Mouse (Mus musculus): ENCODE data around the gene Pth2. TPM values are rescaled to one million over a fixed set of nuclear protein-coding genes. Genes with fewer than 3 reads are reported as not detected.
A peak's percentile ranks its signal among the peaks of the same experiment; 100 is the strongest.
"Not testable (repeated sequence)": the region's sequence is repeated elsewhere in the genome, so short reads cannot be mapped to it uniquely, and the experiment has no call there.

Pth2 gene
- polyA plus RNA-seq, 1 experiment from 2014 or later = not detected

- Histone ChIP-seq H3K4me3 (ENCODE audit: low read depth, low read length) (no peak overlapping the region), H3K27me3 (ENCODE audit: control insufficient read depth, insufficient read depth, low read length) (peaks cover 67% of the 10 kb centered on the region), H3K36me3 (ENCODE audit: control insufficient read depth, insufficient read depth, low read length) (no peaks in the 10 kb centered on the region), H3K4me2 (ENCODE audit: low read depth, severe bottlenecking) (no peak overlapping the region), H3K27ac (replicated peaks; ENCODE audit: low read depth, low read length) (no peak overlapping the region), H3K4me1 (ENCODE audit: control insufficient read depth, insufficient read depth, low read length) (0 out of 2 replicates have a peak, but pooled peaks cover 3% of the 10 kb centered on the region), H3K9ac (ENCODE audit: low read length) (no peak overlapping the region), H3K9me3 (ENCODE audit: control insufficient read depth, low read length) (peaks cover 17% of the 10 kb centered on the region)
- DNase-seq (ENCODE audit: low spot score) = no peak
- no peak for ATAC-seq (ENCODE audit: insufficient number of reproducible peaks, low FRiP score, low TSS enrichment, low read depth)
- WGBS = 63% methylated on average over 7 of the region's 7 CpGs
Observed at GRCm38 (mm10) chr7:45172974-45173373, 7.8 kb upstream of the Pth2 start.

DNA sequence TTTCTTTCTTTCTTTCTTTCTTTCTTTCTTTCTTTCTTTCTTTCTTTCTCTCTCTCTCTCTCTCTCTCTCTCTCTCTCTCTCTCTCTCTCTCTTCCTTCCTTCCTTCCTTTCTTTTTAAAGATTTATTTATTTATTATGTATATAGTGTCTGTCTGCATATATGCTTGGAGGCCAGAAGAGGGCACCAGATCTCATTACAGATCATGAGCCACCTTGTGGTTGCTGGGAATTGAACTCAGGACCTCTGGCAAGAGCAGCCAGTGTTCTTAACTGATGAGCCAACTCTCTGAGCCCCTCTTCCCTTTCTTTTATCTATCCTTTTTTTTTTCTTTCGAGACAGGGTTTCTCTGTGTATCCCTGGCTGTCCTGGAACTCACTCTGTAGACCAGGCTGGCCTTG, 7.0 kb upstream of the Pth2 start:
- not testable (repeated sequence) for H3K27ac ChIP-seq (replicated peaks; ENCODE audit: low read depth, low read length); H3K4me3 ChIP-seq (ENCODE audit: low read depth, low read length); ATAC-seq (ENCODE audit: insufficient number of reproducible peaks, low FRiP score, low TSS enrichment, low read depth); H3K4me2 ChIP-seq (ENCODE audit: low read depth, severe bottlenecking); H3K4me1 ChIP-seq (ENCODE audit: control insufficient read depth, insufficient read depth, low read length); H3K9ac ChIP-seq (ENCODE audit: low read length); H3K36me3 ChIP-seq (ENCODE audit: control insufficient read depth, insufficient read depth, low read length); DNase-seq (ENCODE audit: low spot score)
- WGBS = 38% methylated on average over 1 of the region's 1 CpGs
- peaks cover 17% of the 10 kb centered on the region for H3K9me3 ChIP-seq (ENCODE audit: control insufficient read depth, low read length)
- peaks cover 67% of the 10 kb centered on the region for H3K27me3 ChIP-seq (ENCODE audit: control insufficient read depth, insufficient read depth, low read length)

DNA sequence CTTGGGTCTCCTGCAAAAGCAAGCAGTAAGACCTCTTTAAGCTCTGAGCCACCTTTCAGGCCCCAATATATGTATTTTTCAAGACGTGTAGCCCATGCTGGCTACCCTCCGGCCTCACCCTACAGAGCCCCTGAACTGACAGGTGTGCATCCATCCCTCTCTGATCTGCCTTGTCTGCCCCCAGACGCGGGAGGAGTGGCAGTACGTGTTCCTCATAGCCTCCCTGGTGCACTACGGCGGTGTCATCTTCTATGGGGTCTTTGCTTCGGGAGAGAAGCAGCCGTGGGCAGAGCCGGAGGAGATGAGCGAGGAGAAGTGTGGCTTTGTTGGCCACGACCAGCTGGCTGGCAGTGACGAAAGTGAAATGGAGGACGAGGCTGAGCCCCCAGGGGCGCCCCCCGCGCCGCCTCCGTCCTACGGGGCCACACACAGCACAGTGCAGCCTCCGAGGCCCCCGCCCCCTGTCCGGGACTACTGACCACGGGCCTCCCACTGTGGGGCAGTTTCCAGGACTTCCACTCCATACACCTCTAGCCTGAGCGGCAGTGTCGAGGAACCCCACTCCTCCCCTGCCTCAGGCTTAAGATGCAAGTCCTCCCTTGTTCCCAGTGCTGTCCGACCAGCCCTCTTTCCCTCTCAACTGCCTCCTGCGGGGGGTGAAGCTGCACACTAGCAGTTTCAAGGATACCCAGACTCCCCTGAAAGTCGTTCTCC, 6.1 kb upstream of the Pth2 start:
- H3K27me3 ChIP-seq (ENCODE audit: control insufficient read depth, insufficient read depth, low read length) = peaks cover 68% of the 10 kb centered on the region
- 0 out of 2 replicates have a peak overlapping the region, but pooled peaks have one; percentile 5 for H3K4me3 ChIP-seq (ENCODE audit: low read depth, low read length)
- 7% methylated on average over 25 of the region's 29 CpGs for WGBS
- peaks cover 9% of the 10 kb centered on the region for H3K9me3 ChIP-seq (ENCODE audit: control insufficient read depth, low read length)
- 0 out of 2 replicates have a peak, but pooled peaks cover 3% of the 10 kb centered on the region for H3K4me1 ChIP-seq (ENCODE audit: control insufficient read depth, insufficient read depth, low read length)
- H3K36me3 ChIP-seq (ENCODE audit: control insufficient read depth, insufficient read depth, low read length) = no peaks in the 10 kb centered on the region
- DNase-seq (ENCODE audit: low spot score) (peak; percentile 40), ATAC-seq (ENCODE audit: insufficient number of reproducible peaks, low FRiP score, low TSS enrichment, low read depth) (no peak)
- H3K9ac ChIP-seq (ENCODE audit: low read length) = no peak overlapping the region
- H3K27ac ChIP-seq (replicated peaks; ENCODE audit: low read depth, low read length) = no peak overlapping the region
- H3K4me2 ChIP-seq (ENCODE audit: low read depth, severe bottlenecking) = no peak overlapping the region

- DNase-seq (ENCODE audit: low spot score) (no peak), ATAC-seq (ENCODE audit: insufficient number of reproducible peaks, low FRiP score, low TSS enrichment, low read depth) (no peak)
- Histone ChIP-seq H3K4me3 (ENCODE audit: low read depth, low read length) (no peak overlapping the region), H3K9me3 (ENCODE audit: control insufficient read depth, low read length) (peaks cover 3% of the 10 kb centered on the region; the same call in 1 of the 2 replicates), H3K4me1 (ENCODE audit: control insufficient read depth, insufficient read depth, low read length) (0 out of 2 replicates have a peak, but pooled peaks cover 3% of the 10 kb centered on the region), H3K36me3 (ENCODE audit: control insufficient read depth, insufficient read depth, low read length) (no peaks in the 10 kb centered on the region), H3K27me3 (ENCODE audit: control insufficient read depth, insufficient read depth, low read length) (peaks cover 74% of the 10 kb centered on the region), H3K4me2 (ENCODE audit: low read depth, severe bottlenecking) (no peak overlapping the region), H3K27ac (replicated peaks; ENCODE audit: low read depth, low read length) (no peak overlapping the region), H3K9ac (ENCODE audit: low read length) (no peak overlapping the region)
- 6% methylated on average over 13 of the region's 13 CpGs for WGBS
Observed at GRCm38 (mm10) chr7:45175398-45175797, 5.4 kb upstream of the Pth2 start.

DNA sequence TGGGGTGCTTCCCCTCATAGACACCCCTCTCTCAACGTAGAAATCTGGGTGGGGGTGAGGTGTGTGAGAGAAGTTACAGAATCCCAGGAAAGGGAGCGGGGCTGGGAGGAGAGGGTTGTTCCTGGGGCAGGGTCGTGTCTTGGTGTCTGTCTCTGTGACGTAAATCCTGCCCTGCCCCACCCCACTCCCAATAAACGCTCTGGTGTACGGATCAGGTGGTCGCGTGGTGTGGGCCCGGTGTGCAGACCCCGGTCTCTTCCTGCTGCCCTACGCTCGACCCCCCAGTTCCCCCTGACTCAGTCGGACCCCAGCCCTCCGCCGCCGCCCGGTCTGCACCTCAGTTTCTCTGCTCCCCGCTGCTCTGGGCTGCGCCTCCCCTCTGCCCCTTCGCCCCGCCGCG, 4.9 kb upstream of the Pth2 start:
- Histone ChIP-seq H3K9me3 (ENCODE audit: control insufficient read depth, low read length) (0 out of 2 replicates have a peak, but pooled peaks cover 3% of the 10 kb centered on the region), H3K36me3 (ENCODE audit: control insufficient read depth, insufficient read depth, low read length) (no peaks in the 10 kb centered on the region), H3K27me3 (ENCODE audit: control insufficient read depth, insufficient read depth, low read length) (peaks cover 79% of the 10 kb centered on the region), H3K9ac (ENCODE audit: low read length) (no peak overlapping the region), H3K27ac (replicated peaks; ENCODE audit: low read depth, low read length) (no peak overlapping the region), H3K4me3 (ENCODE audit: low read depth, low read length) (peak overlapping the region; percentile 12; the same call in 1 of the 2 replicates), H3K4me1 (ENCODE audit: control insufficient read depth, insufficient read depth, low read length) (0 out of 2 replicates have a peak, but pooled peaks cover 5% of the 10 kb centered on the region), H3K4me2 (ENCODE audit: low read depth, severe bottlenecking) (peak overlapping the region; percentile 10)
- WGBS = 2% methylated on average over 23 of the region's 23 CpGs
- ATAC-seq (ENCODE audit: insufficient number of reproducible peaks, low FRiP score, low TSS enrichment, low read depth) (no peak), DNase-seq (ENCODE audit: low spot score) (no peak)

DNA sequence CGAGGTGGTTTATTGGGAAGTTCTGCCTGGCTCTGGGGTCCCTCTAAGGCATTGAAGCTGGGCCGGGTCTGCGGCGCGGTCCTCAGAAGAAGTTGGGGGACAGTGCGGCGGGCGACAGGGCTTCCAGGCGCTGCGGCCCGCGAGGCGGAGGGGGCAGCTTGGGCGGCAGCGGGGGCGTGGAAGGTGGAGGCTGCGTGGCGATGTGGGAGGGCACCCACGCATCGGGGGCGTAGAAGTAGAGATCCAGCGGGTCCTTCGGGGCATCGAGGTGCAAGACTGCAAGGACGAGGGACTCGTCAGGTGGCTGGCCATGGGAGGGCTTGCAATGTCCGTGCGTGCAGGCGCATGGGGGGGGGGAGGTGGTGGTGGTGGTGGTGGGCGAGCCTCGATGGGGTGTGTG, 4.4 kb upstream of the Pth2 start:
- Histone ChIP-seq H3K4me1 (ENCODE audit: control insufficient read depth, insufficient read depth, low read length) (0 out of 2 replicates have a peak, but pooled peaks cover 8% of the 10 kb centered on the region), H3K9ac (ENCODE audit: low read length) (no peak overlapping the region), H3K27ac (replicated peaks; ENCODE audit: low read depth, low read length) (no peak overlapping the region), H3K4me3 (ENCODE audit: low read depth, low read length) (peak overlapping the region; percentile 12; the same call in 1 of the 2 replicates), H3K36me3 (ENCODE audit: control insufficient read depth, insufficient read depth, low read length) (no peaks in the 10 kb centered on the region), H3K9me3 (ENCODE audit: control insufficient read depth, low read length) (0 out of 2 replicates have a peak, but pooled peaks cover 3% of the 10 kb centered on the region), H3K27me3 (ENCODE audit: control insufficient read depth, insufficient read depth, low read length) (peaks cover 79% of the 10 kb centered on the region), H3K4me2 (ENCODE audit: low read depth, severe bottlenecking) (peak overlapping the region; percentile 10)
- no peak for ATAC-seq (ENCODE audit: insufficient number of reproducible peaks, low FRiP score, low TSS enrichment, low read depth)
- no peak for DNase-seq (ENCODE audit: low spot score)
- 2% methylated on average over 28 of the region's 31 CpGs for WGBS

DNA sequence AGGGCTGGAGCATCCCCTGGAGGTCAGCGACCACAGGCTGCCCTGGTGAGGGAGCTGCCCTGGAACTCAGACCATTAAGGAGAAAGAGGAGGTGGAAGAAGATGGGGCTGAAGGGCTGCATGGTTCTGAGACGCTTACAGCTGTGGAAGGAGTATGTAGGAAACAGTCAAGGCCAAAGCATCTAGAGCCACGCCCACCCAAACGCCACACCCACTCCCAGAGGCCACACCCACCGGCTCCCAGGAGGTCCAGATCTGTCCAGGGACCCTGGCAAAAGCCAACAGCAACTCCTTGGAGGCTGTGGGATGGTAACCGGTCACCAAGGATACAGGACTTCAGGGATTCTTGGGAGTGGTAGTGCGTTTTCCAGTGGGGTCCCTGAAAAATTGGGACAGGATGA, 2.2 kb upstream of the Pth2 start:
- ATAC-seq (ENCODE audit: insufficient number of reproducible peaks, low FRiP score, low TSS enrichment, low read depth) (no peak), DNase-seq (ENCODE audit: low spot score) (no peak)
- H3K36me3 ChIP-seq (ENCODE audit: control insufficient read depth, insufficient read depth, low read length) = no peaks in the 10 kb centered on the region
- no peak overlapping the region for H3K27ac ChIP-seq (replicated peaks; ENCODE audit: low read depth, low read length)
- H3K9ac ChIP-seq (ENCODE audit: low read length) = no peak overlapping the region
- no peak overlapping the region for H3K4me2 ChIP-seq (ENCODE audit: low read depth, severe bottlenecking)
- H3K4me3 ChIP-seq (ENCODE audit: low read depth, low read length) = no peak overlapping the region
- 21% methylated on average over 7 of the region's 7 CpGs for WGBS
- 0 out of 2 replicates have a peak, but pooled peaks cover 13% of the 10 kb centered on the region for H3K4me1 ChIP-seq (ENCODE audit: control insufficient read depth, insufficient read depth, low read length)
- H3K9me3 ChIP-seq (ENCODE audit: control insufficient read depth, low read length) = 0 out of 2 replicates have a peak, but pooled peaks cover 3% of the 10 kb centered on the region
- peaks cover 92% of the 10 kb centered on the region for H3K27me3 ChIP-seq (ENCODE audit: control insufficient read depth, insufficient read depth, low read length)

GRCm38 (mm10) chr7:45179469-45179868, 1.3 kb upstream of the Pth2 start, which contains the start of gene Gfy:
Gene Gfy (minus strand): TSS chr7:45179569.
- DNase-seq (ENCODE audit: low spot score) = no peak
- H3K27me3 ChIP-seq (ENCODE audit: control insufficient read depth, insufficient read depth, low read length) = peaks cover 97% of the 10 kb centered on the region
- no peak within 1 kb of the TSS for H3K4me2 ChIP-seq (ENCODE audit: low read depth, severe bottlenecking)
- WGBS = 24% methylated on average over 7 of the region's 7 CpGs
- 0 out of 2 replicates have a peak, but pooled peaks cover 3% of the 10 kb centered on the region for H3K9me3 ChIP-seq (ENCODE audit: control insufficient read depth, low read length)
- H3K4me1 ChIP-seq (ENCODE audit: control insufficient read depth, insufficient read depth, low read length) = 0 out of 2 replicates have a peak, but pooled peaks cover 13% of the 10 kb centered on the region
- H3K4me3 ChIP-seq (ENCODE audit: low read depth, low read length) = no peak within 1 kb of the TSS
- H3K36me3 ChIP-seq (ENCODE audit: control insufficient read depth, insufficient read depth, low read length) = no peaks in the 10 kb centered on the region
- no peak within 1 kb of the TSS for H3K27ac ChIP-seq (replicated peaks; ENCODE audit: low read depth, low read length)
- H3K9ac ChIP-seq (ENCODE audit: low read length) = no peak within 1 kb of the TSS
- no peak for ATAC-seq (ENCODE audit: insufficient number of reproducible peaks, low FRiP score, low TSS enrichment, low read depth)
